24 mouse cellular contexts compared by ENCODE assay signal in the genomic region with DNA sequence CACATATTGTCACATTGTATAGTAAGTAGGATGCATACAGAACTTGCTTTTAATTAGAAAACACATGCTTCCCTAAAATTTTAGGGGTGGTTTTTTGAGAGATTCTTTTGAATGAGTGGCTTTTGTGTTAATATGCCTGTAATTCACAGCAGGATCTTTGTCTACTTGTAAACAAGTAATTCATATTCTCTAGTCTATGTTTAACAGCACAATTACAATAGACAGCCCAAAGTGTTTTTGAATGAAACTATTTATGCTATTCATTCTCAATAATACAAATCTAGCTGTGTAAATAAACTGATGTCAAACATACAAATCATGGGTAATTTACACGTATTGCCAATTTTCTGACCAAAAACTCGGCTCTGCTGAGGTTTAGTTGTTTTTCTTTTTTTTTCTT.
"Had no signal": no experiment of that assay in that cellular context is flagged by ENCODE, and none has a peak within 500 bp of the region (broad histone marks: within the 10 kb centered on the region; RNA-seq: fewer than 3 reads in every experiment).

No protein-coding gene starts in this region.

- H3K4me2 ChIP-seq: limb, embryonic 13.5 days; liver, embryonic 12.5 days; liver, embryonic 15.5 days; lung, embryonic 15.5 days; neural tube, embryonic 13.5 days had no signal

- H3K4me3 ChIP-seq: layer of hippocampus, adult 2 months; limb, embryonic 10.5 days; limb, embryonic 13.5 days; liver, embryonic 12.5 days; liver, embryonic 15.5 days; lung, embryonic 15.5 days; megakaryocyte, embryonic 14.5 days; myocyte; neural tube, embryonic 13.5 days had no signal

- H3K27me3 ChIP-seq: limb, embryonic 13.5 days; liver, embryonic 12.5 days; liver, embryonic 15.5 days; lung, embryonic 15.5 days; megakaryocyte, embryonic 14.5 days; neural tube, embryonic 13.5 days had no signal

- DNase-seq: kidney, adult 2 months; kidney, postnatal 25 days; layer of hippocampus, adult 9-11 months; liver; lung, adult 18-20 months; lung, postnatal 10 days; lung, postnatal 36 days; right cerebral cortex, adult 18-20 months; right cerebral cortex, postnatal 14 days; right cerebral cortex, postnatal 4 days; thymus, adult 2 months; thymus, postnatal 14 days; thymus, postnatal 4 days had no signal

- H3K36me3 ChIP-seq: limb, embryonic 10.5 days; limb, embryonic 13.5 days; liver, embryonic 12.5 days; liver, embryonic 15.5 days; lung, embryonic 15.5 days; neural tube, embryonic 13.5 days had no signal

- ATAC-seq: liver, embryonic 12.5 days had no signal

- H3K9ac ChIP-seq: limb, embryonic 13.5 days; liver, embryonic 12.5 days; liver, embryonic 15.5 days; lung, embryonic 15.5 days; neural tube, embryonic 13.5 days had no signal

- H3K27ac ChIP-seq: kidney, postnatal 0 days; layer of hippocampus, adult 2 months; limb, embryonic 10.5 days; limb, embryonic 13.5 days; liver, embryonic 12.5 days; liver, embryonic 15.5 days; lung, embryonic 15.5 days; neural tube, embryonic 13.5 days; stomach, postnatal 0 days had no signal

- H3K4me1 ChIP-seq: limb, embryonic 10.5 days; limb, embryonic 13.5 days; liver, embryonic 12.5 days; liver, embryonic 15.5 days; lung, embryonic 15.5 days; megakaryocyte, embryonic 14.5 days; neural tube, embryonic 13.5 days had no signal

- H3K9me3 ChIP-seq: limb, embryonic 10.5 days; limb, embryonic 13.5 days; liver, embryonic 12.5 days; liver, embryonic 15.5 days; lung, embryonic 15.5 days; megakaryocyte, embryonic 14.5 days; neural tube, embryonic 13.5 days had no signal
